Mouse (Mus musculus) left cerebral cortex, postnatal 10 days (tissue): ENCODE measurements at regions not wholly inside any gene's neighbourhood (a gene's known extent, or its start where the extent isn't known, plus 50 kb on each side); places are given as distances from the start of the nearest gene placed in this dataset.
A peak's percentile ranks its signal among the peaks of the same experiment; 100 is the strongest.

Experiments used
- DNase-seq, 2 experiments: peaks; one replicate each; pipeline ENCODE4 v3.0.0; 2021 to 2022; ENCODE audit warnings: low spot score in 2 of 2, mixed read lengths in 1 of 2; ENCODE audit errors: extremely low spot score in 1 of 2
- intact Hi-C: fragments of 180-260 bp; cut with DNase I; formaldehyde crosslinking; loops from one replicate; pipeline ENCODE4 v1.15.1; 2025

DNA sequence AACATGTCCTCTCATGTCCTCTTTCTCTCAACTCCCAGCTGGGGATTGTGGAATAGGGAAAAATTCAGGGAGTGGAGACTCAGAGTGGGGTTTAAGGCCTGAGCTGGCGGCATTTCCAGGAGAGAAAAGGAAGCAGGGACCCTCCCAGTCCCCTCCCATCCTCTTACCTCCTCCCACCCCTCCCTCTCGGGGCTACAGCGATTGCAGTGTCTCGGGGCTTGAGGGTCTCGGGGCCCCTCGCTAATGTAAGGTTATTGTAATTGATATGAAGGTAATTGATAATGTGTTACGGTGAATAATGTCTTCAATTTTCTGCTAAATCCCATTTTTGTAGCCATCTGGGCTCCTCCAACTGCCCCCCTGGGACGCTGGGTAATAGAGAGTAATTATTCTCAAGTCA lies 74.2 kb upstream of the Pax2 start:
- no peak for DNase-seq
- intact Hi-C loops = no loop called here

DNA sequence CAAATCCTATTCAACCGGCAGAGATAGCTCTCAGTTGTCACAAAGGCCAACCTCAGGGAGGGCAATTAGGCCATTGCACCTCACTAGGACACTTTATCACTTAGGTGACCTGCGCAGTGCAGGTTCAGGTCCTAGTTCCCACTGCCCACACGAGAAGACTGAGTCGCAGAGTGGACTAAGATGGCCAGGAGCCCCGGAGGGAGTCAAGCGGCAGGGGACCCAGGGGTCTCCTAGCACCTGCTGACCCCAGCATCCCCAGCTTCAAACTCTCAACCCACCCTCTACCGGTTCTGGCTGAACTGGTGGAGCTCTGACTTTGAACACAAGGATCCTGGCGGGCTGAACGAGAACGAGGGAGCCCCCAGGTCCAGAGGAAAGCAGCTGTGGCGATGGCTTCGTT lies 72.7 kb upstream of the Pax2 start:
- intact Hi-C loops = no loop called here
- DNase-seq = no peak

DNA sequence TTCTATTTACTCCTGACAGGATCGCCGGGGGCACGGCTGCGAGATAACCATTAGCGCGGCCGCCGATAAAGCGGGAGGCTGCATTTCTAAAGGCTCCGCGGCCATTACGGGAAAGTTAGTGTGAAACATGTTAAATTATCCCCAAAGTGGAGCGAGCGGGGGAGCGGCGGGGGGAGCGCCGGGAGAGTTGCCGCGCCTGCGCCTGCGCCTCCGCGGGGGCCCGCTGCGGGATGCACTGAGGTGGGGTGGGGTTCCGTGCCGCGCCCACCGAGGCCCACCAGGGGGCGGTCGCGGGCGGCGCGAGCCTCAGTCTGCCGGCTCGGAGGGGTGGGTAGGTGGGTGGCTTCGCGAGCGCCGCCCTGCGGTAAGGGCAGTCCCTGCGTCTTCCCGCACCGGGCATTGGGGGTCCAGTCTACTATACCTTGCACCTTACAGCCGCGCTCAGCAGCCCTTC lies 71.8 kb upstream of the Pax2 start:
- intact Hi-C loops = no loop called here
- DNase-seq = peak in 1 of 2 experiments; percentile 46

DNA sequence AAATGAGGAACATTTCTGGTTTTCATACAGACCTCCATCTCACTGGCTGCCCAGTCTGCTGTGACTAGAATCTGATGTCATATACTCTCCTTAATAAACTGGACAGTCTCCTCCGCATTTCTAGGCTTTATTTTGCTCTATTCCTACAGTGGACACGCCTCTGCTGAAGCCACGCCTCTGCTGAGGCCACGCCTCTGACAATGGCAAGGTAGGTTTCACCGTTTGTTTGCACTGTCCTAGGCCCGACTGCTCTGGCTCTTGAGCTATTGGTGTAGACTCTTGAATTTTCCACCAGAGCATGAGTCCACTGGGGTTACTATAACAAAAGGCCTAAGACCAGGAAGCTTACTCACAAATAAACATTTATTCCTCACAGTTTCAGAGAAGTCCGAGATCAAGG lies 69.8 kb upstream of the Pax2 start:
- intact Hi-C loops = loop anchor here (5.0 kb wide), 1 partner anchor 66 kb away; no protein-coding TSS in a partner anchor
- no peak for DNase-seq

DNA sequence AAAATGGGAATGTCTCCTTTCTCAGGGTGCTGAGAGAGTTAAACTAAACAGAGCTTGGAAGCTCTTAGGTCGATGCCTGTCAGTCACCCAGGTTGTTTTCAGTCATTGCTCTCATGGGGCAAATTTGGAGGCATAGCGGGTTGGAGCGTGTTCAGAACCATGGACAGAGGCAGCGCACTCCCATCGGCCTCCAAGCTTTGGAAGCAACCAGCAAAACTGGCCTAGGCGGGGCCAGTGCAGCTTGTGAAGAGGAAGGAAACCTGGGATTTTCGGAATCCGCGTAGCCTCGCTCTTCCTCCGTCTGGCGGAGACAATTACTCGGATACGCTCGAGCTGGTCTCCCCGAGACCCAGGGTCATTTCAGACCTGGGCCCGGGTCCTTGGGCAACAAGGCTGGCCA lies 63.4 kb upstream of the Pax2 start:
- intact Hi-C loops = no loop called here
- DNase-seq = peak; percentile 8 to 59

DNA sequence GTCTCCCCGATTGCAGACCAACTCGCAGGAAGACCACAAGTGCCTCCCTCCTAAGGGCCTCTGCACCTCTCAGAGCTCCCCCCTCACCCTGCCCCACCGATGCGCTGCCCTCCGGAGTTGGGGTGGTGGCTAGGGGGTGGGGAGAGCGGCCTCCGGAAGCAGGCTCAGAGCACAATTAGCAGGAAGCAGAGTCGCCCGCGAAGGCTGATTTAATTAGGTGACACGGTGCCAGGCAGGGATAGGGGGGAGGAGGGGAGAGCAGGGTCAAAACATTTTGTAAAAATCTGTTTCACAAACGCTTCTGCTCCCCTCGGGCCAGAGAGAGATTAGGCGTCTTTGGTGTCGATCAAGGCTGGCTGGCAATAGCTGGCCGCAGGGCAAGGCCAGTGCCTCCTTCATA lies 63.0 kb upstream of the Pax2 start:
- intact Hi-C loops = no loop called here
- DNase-seq = no peak

DNA sequence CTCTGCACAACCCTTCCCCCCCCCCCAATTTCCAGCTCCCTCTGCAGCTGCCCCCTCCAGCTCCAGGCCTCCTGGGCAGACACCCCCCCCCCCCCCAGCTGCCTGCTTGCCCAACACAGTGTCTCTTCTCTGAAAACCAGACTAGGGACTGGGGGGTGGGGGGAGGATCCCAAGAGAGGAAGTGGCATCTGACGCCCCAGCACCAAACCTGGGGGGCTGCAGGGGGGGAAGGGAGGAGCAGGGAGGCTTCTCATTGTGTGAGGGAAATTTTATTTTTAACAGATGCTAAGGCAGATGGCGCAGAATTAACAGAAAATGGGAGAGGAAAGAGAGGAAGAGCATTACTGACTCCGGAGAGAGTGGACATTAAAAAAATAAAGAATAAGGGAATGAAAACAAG lies 60.5 kb upstream of the Pax2 start:
- DNase-seq = no peak
- intact Hi-C loops = no loop called here

DNA sequence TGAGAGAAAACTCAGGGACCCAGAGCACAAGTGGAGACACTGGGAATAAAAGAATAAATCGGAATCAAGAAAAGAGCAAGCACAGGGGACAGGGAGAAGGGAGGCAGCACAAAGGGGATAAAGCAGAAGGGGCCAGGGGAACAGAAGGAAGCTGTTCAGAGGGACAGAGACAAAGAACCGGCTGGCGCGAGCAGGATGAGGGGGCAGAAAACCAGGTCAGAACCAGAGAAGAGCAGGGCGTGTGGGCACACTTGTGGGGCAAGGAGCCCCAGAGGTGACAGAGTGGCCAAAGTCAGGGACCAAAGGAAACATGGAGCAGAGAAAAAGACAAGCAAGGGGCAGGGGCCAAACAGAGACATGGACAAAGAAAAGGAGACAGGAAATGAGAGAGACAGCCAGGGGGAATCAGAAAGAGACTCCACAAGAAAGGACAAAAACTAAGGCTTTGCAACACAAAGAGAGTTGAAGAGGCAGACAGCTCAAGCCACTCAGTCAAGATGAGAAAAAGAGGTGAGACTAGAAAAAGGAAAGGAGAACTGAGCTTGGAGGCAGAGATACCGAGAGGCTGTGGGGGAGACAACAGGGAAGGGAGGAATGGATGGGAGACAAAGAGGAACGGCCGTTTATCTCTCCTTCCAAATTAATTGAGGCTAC lies 59.7 kb upstream of the Pax2 start:
- DNase-seq = no peak
- intact Hi-C loops = no loop called here

DNA sequence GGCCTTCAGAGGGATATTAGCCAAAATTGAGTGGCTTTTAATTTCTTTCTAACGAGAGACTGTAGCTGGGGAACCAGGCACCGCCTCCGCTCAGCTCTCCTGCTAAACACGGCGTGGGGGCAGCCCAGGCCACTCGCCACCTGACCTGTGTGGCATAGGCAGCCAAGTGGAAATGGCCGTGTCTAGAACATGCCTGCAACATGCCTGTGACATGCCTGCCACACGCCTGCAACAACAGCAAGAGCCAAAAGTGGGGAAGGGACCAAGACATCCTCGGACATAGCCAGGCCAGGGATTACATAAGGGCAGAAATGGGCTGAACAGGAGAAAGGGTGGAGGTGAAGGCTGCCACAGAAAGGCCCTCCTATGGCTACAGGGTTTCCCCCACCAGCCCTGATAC lies 59.1 kb upstream of the Pax2 start:
- intact Hi-C loops = no loop called here
- no peak for DNase-seq

DNA sequence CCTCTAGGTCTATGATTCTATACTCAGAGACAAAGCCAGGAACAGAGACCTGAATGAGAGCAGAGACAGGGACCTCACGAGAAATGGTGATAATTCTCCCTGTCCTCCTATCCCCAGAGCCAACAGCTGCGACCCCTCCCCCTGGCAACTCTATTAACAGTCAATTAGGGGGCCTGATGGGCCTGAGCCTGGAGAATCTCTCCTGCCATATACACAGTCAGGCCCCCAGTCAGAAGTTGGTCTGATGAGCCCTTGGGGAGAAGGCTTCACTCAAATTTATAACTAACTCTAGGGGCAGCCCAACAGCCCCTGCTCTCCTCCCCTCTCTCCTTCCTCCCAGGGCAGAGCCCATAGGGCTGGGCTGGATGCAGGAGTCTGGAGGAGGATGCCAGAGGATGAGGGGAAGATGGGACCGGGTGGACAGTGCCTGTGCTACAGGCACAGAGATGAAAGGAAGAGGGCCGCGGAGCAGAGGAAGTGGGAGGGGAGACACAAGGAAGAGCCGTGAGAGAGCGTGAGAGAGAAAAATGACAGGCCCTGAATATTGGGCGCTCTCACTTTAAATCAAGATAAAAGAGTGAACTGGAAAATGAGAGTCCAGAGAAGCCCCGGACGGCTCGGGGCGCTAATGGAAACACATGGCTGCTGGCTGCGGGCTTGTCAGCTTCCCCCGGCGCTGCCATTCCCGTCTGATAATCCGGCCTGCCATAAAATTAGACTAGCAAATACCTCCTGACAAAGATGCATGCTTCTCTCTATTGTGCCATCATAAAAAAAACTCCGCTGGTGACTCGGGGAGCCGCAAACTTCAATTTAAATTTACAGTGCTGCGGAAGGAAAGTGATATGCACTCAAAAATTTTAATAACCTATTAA lies 57.2 kb upstream of the Pax2 start:
- DNase-seq = no peak
- intact Hi-C loops = no loop called here
